Mouse (Mus musculus): Measurements from ENCODE around the gene Pls1. TPM values are rescaled to one million over a fixed set of nuclear protein-coding genes. Genes with fewer than 3 reads are reported as not detected.

Gene Pls1
- 1.9 and 2.0 TPM in 2 replicates for polyA plus RNA-seq (2015; fragmentation: Nextera tagmentation; extraction: Ambion mirVana)

GRCm38 (mm10) chr9:95844825-95845460 lies at the start of gene Pls1:
TSS of gene Pls1 (minus strand) at chr9:95845311.

GRCm38 (mm10) chr9:95857414-95858026 lies 12.4 kb upstream of the Pls1 start, which contains the start of gene Atr:
TSS of gene Atr (plus strand) at chr9:95857597.

GRCm38 (mm10) chr9:95750037-95750511 lies 95.0 kb downstream of the Pls1 start, which contains the start of gene Trpc1:
TSS of gene Trpc1 (minus strand) at chr9:95750375.

Other genes with a start within 250 kb of the Pls1 start
- gene Pcolce2, start 207.7 kb downstream of the Pls1 start, polyA plus RNA-seq (2015; fragmentation: Nextera tagmentation; extraction: Ambion mirVana) = 2.9 and 4.0 TPM in 2 replicates
- gene Trpc1, start 94.9 kb downstream of the Pls1 start, polyA plus RNA-seq (2015; fragmentation: Nextera tagmentation; extraction: Ambion mirVana) = 10.0 and 11.6 TPM in 2 replicates
- 7.8 and 9.1 TPM in 2 replicates for gene Atr, start 12.3 kb upstream of the Pls1 start, polyA plus RNA-seq (2015; fragmentation: Nextera tagmentation; extraction: Ambion mirVana)
- 13.5 and 13.7 TPM in 2 replicates for gene Xrn1, start 109.4 kb upstream of the Pls1 start, polyA plus RNA-seq (2015; fragmentation: Nextera tagmentation; extraction: Ambion mirVana)

Data from neural tube, postnatal 0 days (tissue).